Mouse (Mus musculus) intestine, embryonic 14.5 days (tissue): ENCODE results near the gene Mfap3. TPM values are rescaled to one million over a fixed set of nuclear protein-coding genes. Genes with fewer than 3 reads are reported as not detected.
A peak's percentile ranks its signal among the peaks of the same experiment; 100 is the strongest.

Source experiments
- ATAC-seq: fragments of 200-750 bp; cut with Nextera tagmentation; replicated peaks from 2 replicates; pipeline ENCODE4 v1.8.0; 2017; ENCODE audit warnings: low read depth, moderate number of reproducible peaks, moderate TSS enrichment, moderate library complexity; ENCODE audit not compliant: low FRiP score, low TSS enrichment
- DNase-seq: peaks from one replicate; pipeline ENCODE4 v3.0.0-alpha.2; 2018; ENCODE audit warnings: low spot score
- H3K27ac ChIP-seq: fragments of 300-500 bp; sonication (generic); 2 replicates; pipeline ENCODE4 v1.5.1; 2014; ENCODE audit warnings: low read depth, mild to moderate bottlenecking, control low read depth
- H3K27me3 ChIP-seq: fragments of 300-500 bp; sonication (generic); replicated peaks from 2 replicates; pipeline ENCODE4 v1.6.1; 2014; ENCODE audit warnings: low read length, control low read depth; ENCODE audit not compliant: control insufficient read depth, insufficient read depth
- H3K36me3 ChIP-seq: fragments of 300-500 bp; sonication (generic); 2 replicates; pipeline ENCODE4 v1.6.1; 2014; ENCODE audit warnings: low read length, control low read depth; ENCODE audit not compliant: control insufficient read depth, insufficient read depth
- H3K4me1 ChIP-seq: fragments of 300-500 bp; sonication (generic); replicated peaks from 2 replicates; pipeline ENCODE4 v1.6.1; 2014; ENCODE audit warnings: low read length, control low read depth, mixed read lengths; ENCODE audit not compliant: control insufficient read depth, insufficient read depth
- H3K4me2 ChIP-seq: fragments of 300-500 bp; sonication (generic); 2 replicates; pipeline ENCODE4 v1.6.1; 2014; ENCODE audit warnings: low read length
- H3K4me3 ChIP-seq: fragments of 300-500 bp; sonication (generic); 2 replicates; pipeline ENCODE4 v1.5.1; 2014; ENCODE audit warnings: low read depth, low read length, control low read depth, mixed read lengths
- H3K9ac ChIP-seq: fragments of 300-500 bp; sonication (generic); 2 replicates; pipeline ENCODE4 v1.6.1; 2014; ENCODE audit warnings: mild to moderate bottlenecking, low read length
- H3K9me3 ChIP-seq: fragments of 300-500 bp; sonication (generic); 2 replicates; pipeline ENCODE4 v1.6.1; 2016; ENCODE audit warnings: low read length, control low read depth; ENCODE audit not compliant: control insufficient read depth
- WGBS: fragments of 180-500 bp; shearing (Covaris S2); extraction: QIAGEN DNeasy Blood & Tissue Kit; methylation state at CpG from one replicate; pipeline ENCODE4 v1.1.7; 2014; 5-methylcytosine and 5-hydroxymethylcytosine counted together
- polyA plus RNA-seq: library from polyadenylated mRNA; unstranded; fragments of >200 nt; fragmentation: Nextera tagmentation; extraction: Ambion mirVana; gene quantifications from 2 replicates; pipeline ENCODE4 v1.2.1, GENCODE M21; 2014

Mfap3 gene
- 42.8 and 46.2 TPM in 2 replicates for polyA plus RNA-seq

GRCm38 (mm10) chr11:57518091-57518750 is at the start of gene Mfap3, which contains the start of gene Fam114a2:
Gene Mfap3, plus strand, starts transcription at chr11:57518664.
Gene Fam114a2, minus strand, starts transcription at chr11:57518617.
- under 1% methylated on average over 59 of the region's 59 CpGs for WGBS
- no peaks in the 10 kb centered on the region for H3K9me3 ChIP-seq

DNA sequence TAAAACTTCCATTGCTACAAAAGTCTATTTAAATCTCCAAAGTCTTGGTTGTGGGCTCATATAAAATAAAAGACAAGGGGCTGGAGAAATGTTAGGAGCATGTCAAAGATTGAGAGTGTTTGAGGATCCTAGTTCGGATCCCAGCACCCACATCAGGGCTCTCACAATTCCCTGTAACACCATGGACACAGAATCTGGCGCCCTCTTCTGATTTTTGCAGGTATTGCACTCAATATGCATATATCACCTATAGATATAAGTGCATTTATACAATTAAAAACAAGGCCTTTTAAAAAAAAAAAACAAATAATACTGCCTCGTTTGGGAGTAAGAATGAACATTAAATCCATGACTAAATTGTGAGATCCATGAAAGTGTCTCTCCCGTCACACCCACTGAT is 49.8 kb upstream of the Mfap3 start:
- Histone ChIP-seq H3K27ac (no peak overlapping the region), H3K36me3 (no peaks in the 10 kb centered on the region), H3K4me2 (no peak overlapping the region), H3K9ac (no peak overlapping the region), H3K4me3 (no peak overlapping the region), H3K9me3 (no peaks in the 10 kb centered on the region), H3K4me1 (no peaks in the 10 kb centered on the region), H3K27me3 (no peaks in the 10 kb centered on the region)
- ATAC-seq (no peak), DNase-seq (no peak)
- WGBS: 79% methylated on average over 4 of the region's 4 CpGs

More at GRCm38 (mm10) chr11:57518091-57518750, at the start of gene Mfap3, which contains the start of gene Fam114a2:
- Histone ChIP-seq H3K36me3 (peaks cover 13% of the 10 kb centered on the region; the same call in 1 of the 2 replicates), H3K27me3 (no peaks in the 10 kb centered on the region), H3K4me3 (peak within 1 kb of the TSS; percentile 64), H3K4me1 (peaks cover 15% of the 10 kb centered on the region; the same call in 1 of the 2 replicates), H3K27ac (peak within 1 kb of the TSS; percentile 55), H3K9ac (peak within 1 kb of the TSS; percentile 72), H3K4me2 (peak within 1 kb of the TSS; percentile 72)
- DNase-seq: peak; percentile 97
- peak; percentile 96 for ATAC-seq

GRCm38 (mm10) chr11:57470056-57470455 is 48.4 kb upstream of the Mfap3 start:
- Histone ChIP-seq H3K27me3 (no peaks in the 10 kb centered on the region), H3K9ac (no peak overlapping the region), H3K4me1 (no peaks in the 10 kb centered on the region), H3K4me2 (no peak overlapping the region), H3K27ac (no peak overlapping the region), H3K9me3 (no peaks in the 10 kb centered on the region), H3K36me3 (no peaks in the 10 kb centered on the region), H3K4me3 (no peak overlapping the region)
- DNase-seq (no peak), ATAC-seq (no peak)
- 54% methylated on average over 6 of the region's 6 CpGs for WGBS

- ATAC-seq (no peak), DNase-seq (no peak)
- H3K9ac ChIP-seq: no peak overlapping the region
- no peak overlapping the region for H3K27ac ChIP-seq
- WGBS: 86% methylated on average over 7 of the region's 7 CpGs
- no peak overlapping the region for H3K4me3 ChIP-seq
- no peaks in the 10 kb centered on the region for H3K9me3 ChIP-seq
- no peaks in the 10 kb centered on the region for H3K4me1 ChIP-seq
- H3K27me3 ChIP-seq: no peaks in the 10 kb centered on the region
- H3K4me2 ChIP-seq: no peak overlapping the region
- no peaks in the 10 kb centered on the region for H3K36me3 ChIP-seq
These were observed 47.5 kb upstream of the Mfap3 start for GRCm38 (mm10) chr11:57470979-57471378.

GRCm38 (mm10) chr11:57474296-57474941 is 44.0 kb upstream of the Mfap3 start:
- H3K27me3 ChIP-seq: no peaks in the 10 kb centered on the region
- ATAC-seq (0 out of 2 replicates have a peak, but pooled peaks have one; percentile 23), DNase-seq (no peak)
- H3K36me3 ChIP-seq: peaks cover 5% of the 10 kb centered on the region; the same call in 1 of the 2 replicates
- H3K4me2 ChIP-seq: no peak overlapping the region
- no peak overlapping the region for H3K9ac ChIP-seq
- no peaks in the 10 kb centered on the region for H3K4me1 ChIP-seq
- H3K9me3 ChIP-seq: no peaks in the 10 kb centered on the region
- H3K4me3 ChIP-seq: no peak overlapping the region
- WGBS: 67% methylated on average over 6 of the region's 6 CpGs
- H3K27ac ChIP-seq: no peak overlapping the region

DNA sequence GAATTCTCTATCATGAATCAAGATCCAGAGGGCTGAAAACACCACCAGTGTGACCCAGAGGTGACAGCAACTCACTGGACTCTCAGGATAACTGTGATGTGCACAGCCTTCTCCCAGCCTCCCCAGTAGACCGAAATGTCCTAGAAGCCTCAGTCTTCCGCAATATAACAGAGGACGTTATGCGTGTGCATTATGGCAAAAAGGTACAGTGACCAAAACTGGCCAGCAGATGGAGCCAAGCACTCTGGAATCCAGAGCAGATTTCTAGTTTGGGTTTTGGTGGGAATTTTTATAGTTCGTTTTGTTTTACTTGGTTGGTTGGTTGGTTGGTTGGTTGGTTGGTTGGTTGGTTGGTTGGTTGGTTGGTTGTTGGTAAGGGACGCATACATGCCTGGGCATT is 43.3 kb upstream of the Mfap3 start:
- Histone ChIP-seq H3K9me3 (no peaks in the 10 kb centered on the region), H3K36me3 (peaks cover 5% of the 10 kb centered on the region; the same call in 1 of the 2 replicates), H3K27me3 (no peaks in the 10 kb centered on the region), H3K9ac (no peak overlapping the region), H3K4me1 (no peaks in the 10 kb centered on the region), H3K27ac (no peak overlapping the region), H3K4me3 (no peak overlapping the region), H3K4me2 (no peak overlapping the region)
- DNase-seq (peak; percentile 64), ATAC-seq (no peak)
- WGBS: 49% methylated on average over 6 of the region's 6 CpGs

DNA sequence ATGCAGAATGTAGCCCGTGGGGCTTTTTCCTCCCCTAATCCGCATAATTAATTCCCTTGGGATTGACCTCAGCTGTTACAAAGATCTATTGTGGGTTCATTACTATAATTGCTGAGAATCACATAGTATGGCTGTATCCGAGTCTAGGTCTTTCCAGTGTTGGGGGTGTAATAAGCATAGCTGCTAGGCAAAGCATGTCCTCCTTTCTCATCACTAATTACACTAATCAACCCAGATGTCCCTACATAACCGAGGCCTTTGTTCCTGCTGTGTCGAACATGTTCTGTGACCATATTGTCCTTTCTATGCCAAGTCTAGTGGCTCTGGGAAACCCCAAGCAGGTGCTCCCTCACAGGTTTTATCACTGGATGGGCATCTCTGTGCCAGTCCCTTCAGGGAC is 40.4 kb upstream of the Mfap3 start:
- WGBS: 88% methylated on average over 5 of the region's 5 CpGs
- Histone ChIP-seq H3K4me2 (no peak overlapping the region), H3K9me3 (no peaks in the 10 kb centered on the region), H3K36me3 (peaks cover 28% of the 10 kb centered on the region), H3K27me3 (no peaks in the 10 kb centered on the region), H3K4me1 (no peaks in the 10 kb centered on the region), H3K27ac (no peak overlapping the region), H3K9ac (no peak overlapping the region), H3K4me3 (no peak overlapping the region)
- ATAC-seq (no peak), DNase-seq (no peak)

DNA sequence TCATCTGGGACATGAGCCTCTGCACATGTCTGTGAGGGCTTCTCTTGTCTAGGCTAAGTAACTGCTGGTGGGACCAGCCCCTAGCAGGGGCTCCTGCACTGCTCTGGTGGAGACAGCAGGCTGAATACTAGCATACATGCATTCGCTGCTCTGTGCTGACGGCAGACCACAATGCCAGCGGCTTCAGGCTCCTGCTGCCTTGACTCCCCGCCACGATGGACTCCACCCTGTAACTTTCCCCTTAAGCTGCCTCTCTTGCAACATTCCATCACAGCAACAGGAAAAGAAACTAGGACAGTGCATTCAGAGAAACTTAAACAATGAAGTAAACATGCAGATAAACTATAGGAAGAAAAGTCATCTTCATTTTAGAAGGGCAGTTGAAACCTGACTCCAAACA is 30.0 kb upstream of the Mfap3 start:
- Histone ChIP-seq H3K4me2 (no peak overlapping the region), H3K27me3 (no peaks in the 10 kb centered on the region), H3K4me1 (no peaks in the 10 kb centered on the region), H3K9ac (no peak overlapping the region), H3K36me3 (peaks cover 80% of the 10 kb centered on the region), H3K9me3 (no peaks in the 10 kb centered on the region), H3K27ac (no peak overlapping the region), H3K4me3 (no peak overlapping the region)
- 81% methylated on average over 5 of the region's 5 CpGs for WGBS
- ATAC-seq (no peak), DNase-seq (no peak)
